Mouse (Mus musculus) mesoderm, embryonic 11.5 days (tissue): ENCODE measurements at regions not wholly inside any gene's neighbourhood (a gene's known extent, or its start where the extent isn't known, plus 50 kb on each side); places are given as distances from the start of the nearest gene placed in this dataset.

Source experiments
- DNase-seq: peaks from one replicate; pipeline ENCODE4 v3.0.0-alpha.2; 2012; ENCODE audit warnings: low read depth, low spot score

DNA sequence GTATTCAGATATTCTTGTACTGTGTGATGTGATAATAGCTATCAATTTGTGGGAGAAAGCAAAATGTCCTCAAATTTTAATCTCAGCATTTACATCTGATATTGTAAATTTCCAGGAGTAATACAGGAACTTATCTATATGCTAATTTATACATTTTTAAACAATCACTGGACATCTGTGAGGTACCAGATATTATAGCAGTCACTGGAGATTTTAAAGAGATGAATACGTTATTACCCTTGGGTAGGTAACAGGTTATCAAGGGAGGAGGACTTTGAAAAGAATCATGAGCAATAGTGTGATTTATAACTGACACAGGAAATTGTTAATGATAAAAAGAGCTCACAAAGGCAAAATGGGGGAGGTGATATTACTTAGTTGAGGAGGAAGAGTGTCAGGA is 1466.0 kb upstream of the Lrrtm3 start:
- DNase-seq = no peak

GRCm38 (mm10) chr10:65542136-65542535 is 1452.1 kb upstream of the Lrrtm3 start:
- DNase-seq = peak; percentile 12
